Mouse (Mus musculus): ENCODE data around the gene Zfp689.

DNA sequence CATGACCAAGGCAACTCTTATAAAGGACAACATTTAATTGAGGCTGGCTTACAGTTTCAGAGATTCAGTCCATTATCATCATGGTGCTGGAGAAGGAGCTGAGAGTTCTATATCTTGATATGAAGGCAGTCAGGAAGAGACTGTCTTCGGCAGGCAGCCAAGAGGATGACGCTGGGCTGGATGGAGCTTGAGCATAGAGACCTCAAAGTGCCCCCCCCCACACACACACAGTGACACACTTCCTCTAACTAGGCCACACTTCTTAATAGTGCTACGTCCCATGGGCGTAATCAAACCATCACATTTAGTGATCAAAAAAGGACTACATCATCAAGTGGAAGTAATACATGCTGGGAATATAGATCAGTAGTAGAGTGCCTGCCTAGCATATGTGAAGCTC lies 13.8 kb downstream of the Zfp689 start:
- no peak for TF ChIP-seq EP300 (IDR thresholded peaks at IDR 0.05; ENCODE audit: low read depth)
- TF ChIP-seq CTCF (IDR thresholded peaks at IDR 0.05; ENCODE audit: low read depth), result no peak

Measured in liver, postnatal 0 days (tissue).